Mouse (Mus musculus) right cerebral cortex, adult 2 months (tissue): ENCODE data around the gene Coil.
"Not testable (repeated sequence)": the region's sequence is repeated elsewhere in the genome, so short reads cannot be mapped to it uniquely, and the experiment has no call there.

Source experiments
- DNase-seq, 2 experiments: peaks; one replicate each; pipeline ENCODE4 v3.0.0; 2021 to 2022; ENCODE audit warnings: low spot score in 2 of 2

The Coil gene

DNA sequence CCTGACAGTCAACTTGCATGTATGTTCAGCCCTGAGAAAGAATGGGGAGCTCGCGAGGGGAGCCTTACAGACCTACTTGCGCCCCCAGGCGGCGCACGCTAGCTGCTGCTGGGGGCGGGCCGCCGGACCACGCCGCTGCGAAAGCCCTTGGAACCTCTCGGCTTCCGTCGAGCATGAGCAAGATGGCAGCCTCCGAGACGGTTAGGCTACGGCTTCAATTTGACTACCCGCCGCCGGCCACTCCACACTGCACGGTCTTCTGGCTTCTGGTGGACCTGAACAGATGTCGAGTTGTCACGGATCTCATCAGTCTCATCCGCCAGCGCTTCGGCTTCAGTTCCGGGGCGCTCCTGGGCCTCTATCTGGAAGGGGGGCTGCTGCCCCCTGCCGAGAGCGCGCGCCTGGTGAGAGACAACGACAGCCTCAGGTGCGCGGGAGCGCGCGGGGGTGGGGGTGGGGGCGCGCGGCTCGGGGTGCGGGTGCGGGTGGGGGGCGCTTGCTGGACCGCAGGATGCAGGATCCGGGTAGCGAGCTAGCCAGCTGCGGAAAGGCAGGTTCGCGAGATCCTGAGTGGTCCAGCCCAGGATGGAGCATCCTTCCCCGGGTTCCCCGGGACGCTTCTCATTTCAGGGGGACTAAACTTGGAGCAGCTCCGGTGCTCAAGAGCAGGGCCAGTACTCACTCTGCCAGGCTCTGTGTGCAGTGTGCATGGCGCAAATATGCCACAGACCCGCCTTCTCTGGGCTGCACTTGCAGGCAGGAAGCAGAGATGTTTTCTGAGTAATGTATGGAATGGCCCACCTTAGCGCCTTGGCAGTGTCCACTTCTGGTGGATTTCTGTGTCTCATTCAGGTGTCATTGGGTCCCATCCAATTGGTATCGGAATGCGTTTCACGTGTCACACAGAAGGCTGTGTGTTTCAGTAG, 4.0 kb downstream of the Coil start:
- peak; percentile 97 for DNase-seq

DNA sequence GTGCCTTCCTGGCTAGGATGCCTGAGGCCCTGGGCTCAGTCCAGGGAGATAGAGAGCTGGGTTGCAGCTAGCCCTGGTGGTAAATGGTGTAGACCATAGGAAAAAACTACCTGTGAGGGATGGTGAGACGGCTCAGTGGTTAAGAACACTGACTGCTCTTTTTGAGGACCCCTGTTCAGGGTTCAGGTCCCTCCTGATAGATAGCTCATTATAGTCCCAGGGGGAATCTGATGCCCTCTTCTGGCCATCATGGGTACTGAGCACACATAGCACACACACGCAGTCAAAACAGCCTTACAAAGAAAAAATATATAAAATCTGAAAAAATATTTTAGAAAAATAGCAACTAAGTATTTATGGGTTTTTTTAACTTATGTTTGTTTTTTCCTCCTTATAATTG, 6.3 kb downstream of the Coil start:
- no peak for DNase-seq

DNA sequence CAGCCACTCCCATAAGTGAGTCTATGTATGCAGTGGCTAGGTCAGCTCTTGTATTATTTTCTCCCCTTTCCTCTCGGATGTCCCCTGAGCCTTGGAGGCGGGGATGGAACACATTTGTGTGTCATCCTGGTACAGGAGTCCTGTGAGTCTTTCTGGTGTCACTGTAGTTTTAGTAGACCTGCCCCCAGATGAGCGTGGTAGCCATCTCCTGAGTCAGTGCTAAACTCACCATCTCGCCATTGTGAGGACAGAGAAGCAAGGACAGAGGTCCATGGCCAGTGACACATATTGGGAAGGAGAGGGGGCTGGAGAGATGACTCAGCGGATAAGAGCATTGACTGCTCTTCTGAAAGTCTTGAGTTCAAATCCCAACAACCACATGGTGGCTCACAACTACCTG, 7.1 kb downstream of the Coil start:
- no peak for DNase-seq

DNA sequence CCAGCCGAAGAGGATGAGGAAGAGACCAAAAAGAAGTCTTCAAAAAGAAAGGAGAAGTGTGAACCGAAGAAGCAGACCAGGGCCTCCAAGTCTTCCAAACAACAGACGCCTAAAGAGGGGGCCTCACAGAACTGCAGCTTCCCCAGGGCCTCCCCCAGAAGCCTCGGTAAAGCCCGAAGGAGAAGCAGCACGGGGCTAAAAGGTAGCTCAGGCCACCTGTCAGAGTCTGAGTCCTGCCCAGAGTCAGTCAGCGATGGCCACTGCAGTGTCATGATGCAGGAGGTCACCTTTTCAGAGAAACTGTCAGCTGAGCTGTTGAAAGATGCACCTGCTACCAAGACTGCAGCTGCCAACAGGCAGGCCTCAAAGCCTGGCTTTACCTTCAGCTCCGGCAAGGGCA, 11.3 kb downstream of the Coil start:
- no peak for DNase-seq

GRCm38 (mm10) chr11:88986616-88987015, 16.6 kb downstream of the Coil start:
- no peak for DNase-seq

GRCm38 (mm10) chr11:88988956-88989355, 18.9 kb downstream of the Coil start:
- DNase-seq = no peak

GRCm38 (mm10) chr11:88989530-88989929, 19.5 kb downstream of the Coil start:
- DNase-seq = no peak

GRCm38 (mm10) chr11:88993186-88993585, 23.1 kb downstream of the Coil start:
- no peak for DNase-seq

DNA sequence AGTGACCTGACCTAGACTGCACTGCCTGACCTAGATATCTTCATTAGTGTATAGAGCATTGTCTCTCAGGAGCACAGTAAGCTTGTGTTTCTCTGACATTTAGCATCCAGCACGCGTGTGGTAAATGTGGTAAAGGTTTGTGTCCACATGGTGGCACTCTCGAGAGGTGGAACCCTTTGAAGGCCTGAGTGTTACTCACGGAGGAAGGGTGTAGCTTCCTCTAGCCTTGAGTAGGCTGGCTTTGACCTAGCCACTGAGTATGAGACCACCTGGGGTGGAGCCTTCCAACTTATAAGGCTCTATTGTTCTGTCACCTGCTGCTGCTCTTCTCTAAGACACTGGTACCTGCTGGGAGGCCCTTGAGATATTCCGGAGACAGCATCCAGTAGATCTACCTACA, 23.6 kb downstream of the Coil start:
- DNase-seq = peak; percentile 43 to 47

DNA sequence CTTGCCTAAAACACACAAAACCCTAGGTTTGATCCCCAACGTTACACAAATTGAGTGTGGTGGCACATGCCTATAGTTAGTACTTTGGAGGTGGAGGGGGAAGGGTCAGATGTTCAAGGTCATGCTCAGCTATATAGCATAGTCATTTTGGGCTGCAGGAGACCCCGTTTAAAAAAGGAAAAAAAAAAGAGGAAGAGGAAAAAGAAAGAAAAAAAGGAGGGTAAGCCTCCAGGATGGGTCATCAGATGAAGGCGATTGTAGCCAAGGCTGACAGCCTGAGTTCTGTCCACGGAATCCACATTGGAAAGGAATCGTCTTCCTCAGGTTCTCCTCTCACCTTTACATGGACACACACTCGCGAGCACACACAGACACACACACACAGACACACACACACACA, 24.4 kb downstream of the Coil start:
- DNase-seq = no peak

DNA sequence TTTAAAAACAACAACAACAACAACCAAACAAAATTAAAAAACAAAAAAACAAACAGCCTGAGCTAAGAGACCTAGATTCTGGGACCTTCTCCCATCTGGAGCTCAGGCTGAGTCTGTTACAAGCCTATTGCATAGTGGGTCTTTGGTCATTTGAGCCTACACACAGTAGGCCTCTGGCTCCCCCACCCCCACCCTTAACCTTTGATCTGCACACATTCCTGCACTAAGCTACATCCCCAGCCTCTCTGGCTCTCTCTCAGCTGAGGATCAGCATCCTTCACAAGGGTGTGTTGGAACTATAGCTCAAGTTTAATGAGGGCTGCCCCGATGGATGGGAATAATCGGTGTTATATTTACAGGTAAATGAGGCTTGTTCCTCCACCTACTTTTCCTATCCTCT, 25.6 kb downstream of the Coil start:
- DNase-seq = no peak

- DNase-seq = no peak
Measured at GRCm38 (mm10) chr11:88996427-88996826, 26.4 kb downstream of the Coil start.

- DNase-seq = not testable (repeated sequence)
Measured at GRCm38 (mm10) chr11:88997343-88997742, 27.3 kb downstream of the Coil start.

- DNase-seq = no peak
Measured at GRCm38 (mm10) chr11:88998406-88998805, 28.4 kb downstream of the Coil start.

GRCm38 (mm10) chr11:88998974-88999722, 29.1 kb downstream of the Coil start, which contains the start of gene Trim25:
Gene Trim25 (plus strand): TSS chr11:88999376.
- DNase-seq = peak; percentile 35 to 44

DNA sequence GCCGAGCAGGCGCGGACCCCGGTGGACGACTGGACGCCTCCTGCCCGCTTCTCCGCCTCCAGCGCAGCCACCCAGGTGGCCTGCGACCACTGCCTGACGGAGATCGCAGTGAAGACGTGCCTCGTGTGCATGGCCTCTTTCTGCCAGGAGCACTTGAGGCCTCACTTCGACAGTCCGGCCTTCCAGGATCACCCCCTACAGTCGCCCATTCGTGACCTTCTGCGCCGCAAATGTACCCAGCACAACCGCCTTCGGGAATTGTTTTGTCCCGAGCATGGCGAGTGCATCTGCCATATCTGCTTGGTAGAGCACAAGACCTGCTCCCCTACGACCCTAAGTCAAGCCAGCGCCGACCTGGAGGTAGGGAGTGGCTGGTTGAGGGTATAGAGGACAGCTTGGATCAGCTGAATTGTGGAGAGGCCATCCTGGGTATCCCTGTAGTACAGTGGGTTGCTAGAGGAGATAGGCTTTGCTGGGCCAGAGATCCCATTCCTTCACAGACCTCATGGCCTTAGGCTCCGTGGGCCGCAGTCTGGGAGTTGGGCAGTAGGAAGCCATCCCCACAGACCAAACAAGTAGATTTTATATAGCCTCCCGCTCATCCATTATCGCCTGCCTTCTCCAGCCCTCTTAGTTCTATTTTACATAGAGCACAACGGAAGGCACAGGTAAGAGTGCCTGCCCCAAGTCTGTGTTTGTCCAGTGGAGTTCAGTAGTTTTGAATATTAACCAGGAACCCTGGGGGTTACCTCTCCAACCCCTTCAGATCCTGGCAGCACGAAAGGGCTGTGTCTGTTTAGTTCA, 29.9 kb downstream of the Coil start:
- DNase-seq = no peak

DNA sequence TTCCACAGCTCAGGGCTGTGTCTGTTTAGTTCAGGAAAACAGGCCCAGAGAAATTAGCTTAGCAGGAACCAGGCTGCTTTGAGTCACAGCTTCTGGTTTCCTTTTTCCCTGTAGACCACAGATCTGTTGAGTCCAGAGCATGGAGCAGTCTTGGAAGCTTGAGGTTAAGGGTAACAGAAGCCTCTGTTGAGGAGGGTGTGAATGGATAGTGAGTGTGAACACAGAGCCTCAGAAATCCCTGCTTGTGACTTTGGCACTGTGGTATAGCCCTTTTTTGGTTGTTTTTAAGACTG, 30.4 kb downstream of the Coil start:
- DNase-seq = no peak

DNA sequence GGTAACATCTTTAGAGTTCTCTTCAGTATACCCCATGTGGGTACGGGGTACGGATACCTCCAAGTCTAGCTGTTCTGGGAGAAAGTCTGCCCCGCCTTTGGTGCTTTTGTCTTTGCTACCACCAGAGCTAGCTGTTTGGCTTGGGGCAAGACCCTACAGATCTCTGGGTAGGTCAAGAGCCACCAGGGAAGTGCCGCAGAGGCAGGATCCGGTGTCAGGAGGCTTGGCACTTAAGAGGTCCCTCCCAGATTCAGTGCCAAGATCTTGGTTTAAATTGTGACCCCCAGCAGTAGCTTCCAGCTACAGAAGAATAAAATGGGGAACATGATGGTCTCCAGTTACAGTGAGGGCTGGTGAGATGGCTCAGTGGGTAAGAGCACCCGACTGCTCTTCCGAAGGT, 31.5 kb downstream of the Coil start:
- no peak for DNase-seq

GRCm38 (mm10) chr11:89002068-89002467, 32.0 kb downstream of the Coil start:
- DNase-seq = no peak

DNA sequence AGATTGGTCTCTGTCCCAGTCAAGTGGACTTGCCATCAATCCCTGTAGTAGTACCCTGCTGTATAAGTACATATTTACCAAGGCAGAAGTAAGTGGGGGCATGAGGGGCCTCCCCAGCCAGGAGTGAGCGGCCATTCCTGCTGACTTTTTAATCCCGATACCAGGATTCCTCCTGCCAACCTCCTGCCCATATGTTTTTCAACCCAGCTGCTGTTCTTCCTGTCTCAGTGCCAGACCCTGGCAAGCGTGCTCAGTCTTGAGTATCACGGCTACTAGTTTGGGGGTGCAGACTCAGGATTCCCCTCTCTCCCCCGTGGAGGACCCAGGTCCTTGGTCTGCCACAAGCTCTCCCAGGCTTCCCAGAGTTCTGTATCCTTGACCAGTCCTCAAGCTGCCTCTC, 32.6 kb downstream of the Coil start:
- DNase-seq = no peak

- DNase-seq = no peak
Measured at GRCm38 (mm10) chr11:89003078-89003477, 33.0 kb downstream of the Coil start.

GRCm38 (mm10) chr11:89003726-89004125, 33.7 kb downstream of the Coil start:
- no peak for DNase-seq
